10 mouse cellular contexts compared by ENCODE assay signal in genomic region chr9:117144057-117144723, GRCm38 (mm10).
A peak's percentile ranks its signal among the peaks of the same experiment; 100 is the strongest.
DNase-seq lines count a peak whose midpoint lies in the region; ATAC-seq and TF ChIP-seq lines count a peak whose summit lies in the region.
"Had no signal": no experiment of that assay in that cellular context is flagged by ENCODE, and none has a peak within 500 bp of the region (broad histone marks: within the 10 kb centered on the region; RNA-seq: fewer than 3 reads in every experiment).

No protein-coding gene starts in this region.

- H3K4me1 ChIP-seq in limb, embryonic 14.5 days (ENCODE audit: control insufficient read depth, insufficient read depth, low read length), result peaks cover 8% of the 10 kb centered on the region
- no peaks in the 10 kb centered on the region for H3K4me1 ChIP-seq in limb, embryonic 10.5 days
- H3K4me1 ChIP-seq: megakaryocyte, embryonic 14.5 days had no signal

- no peaks in the 10 kb centered on the region for H3K36me3 ChIP-seq in limb, embryonic 14.5 days (ENCODE audit: control insufficient read depth, insufficient read depth, low read length)
- no peaks in the 10 kb centered on the region; the same call in 1 of the 2 replicates for H3K36me3 ChIP-seq in limb, embryonic 10.5 days
- H3K36me3 ChIP-seq: hindbrain, embryonic 15.5 days had no signal

- intact Hi-C loops in left cerebral cortex, postnatal 14 days (cut with DNase I), result no loop called here

- no peaks in the 10 kb centered on the region for H3K9me3 ChIP-seq in limb, embryonic 14.5 days (ENCODE audit: control insufficient read depth, low read length)
- H3K9me3 ChIP-seq in limb, embryonic 10.5 days (replicated peaks), result no peaks in the 10 kb centered on the region
- H3K9me3 ChIP-seq: hindbrain, embryonic 15.5 days had no signal

- WGBS in limb, embryonic 14.5 days, result 60% methylated on average over 7 of the region's 7 CpGs
- WGBS in limb, embryonic 10.5 days, result 92% methylated on average over 7 of the region's 7 CpGs

- no peaks in the 10 kb centered on the region for H3K27me3 ChIP-seq in limb, embryonic 14.5 days (ENCODE audit: control insufficient read depth, insufficient read depth, low read length)
- H3K27me3 ChIP-seq in limb, embryonic 10.5 days (ENCODE audit: low read depth, poor library complexity, severe bottlenecking), result no peaks in the 10 kb centered on the region
- H3K27me3 ChIP-seq: hindbrain, embryonic 15.5 days; megakaryocyte, embryonic 14.5 days had no signal

- no peak overlapping the region for H3K9ac ChIP-seq in limb, embryonic 14.5 days (ENCODE audit: low read depth, low read length, severe bottlenecking)
- H3K9ac ChIP-seq: hindbrain, embryonic 15.5 days had no signal

- ATAC-seq in limb, embryonic 14.5 days (ENCODE audit: low FRiP score, low read depth), result no peak

- DNase-seq in frontal cortex, postnatal 36 days (ENCODE audit: low spot score in 2 of 2), result peak; percentile 16 to 35
- no peak for DNase-seq in frontal cortex, postnatal 10 days (ENCODE audit: low spot score in 2 of 2)
- peak; percentile 75 for DNase-seq in limb, embryonic 14.5 days (ENCODE audit: low spot score)
- DNase-seq in limb, embryonic 10.5 days (ENCODE audit: low spot score), result no peak
- DNase-seq in cerebellum, postnatal 36 days, result peak; percentile 20 to 28
- DNase-seq in left cerebral cortex, postnatal 14 days (ENCODE audit: low spot score in 2 of 2), result peak; percentile 14 to 26
- DNase-seq in thymus, postnatal 4 days, result no peak
- DNase-seq in testis, postnatal 14 days (ENCODE audit: low spot score), result no peak

- peak overlapping the region; percentile 52; the same call in 1 of the 2 replicates for H3K27ac ChIP-seq in limb, embryonic 14.5 days (replicated peaks; ENCODE audit: low read depth, low read length)
- no peak overlapping the region for H3K27ac ChIP-seq in limb, embryonic 10.5 days
- H3K27ac ChIP-seq: hindbrain, embryonic 15.5 days had no signal

- no peak overlapping the region for H3K4me2 ChIP-seq in limb, embryonic 14.5 days (replicated peaks; ENCODE audit: low read depth, low read length, severe bottlenecking)
- H3K4me2 ChIP-seq: hindbrain, embryonic 15.5 days had no signal

- no peak for TF ChIP-seq POLR2A in limb, embryonic 14.5 days (IDR thresholded peaks at IDR 0.05; ENCODE audit: borderline replicate concordance, extremely low read depth, insufficient read depth, insufficient read length)

- H3K4me3 ChIP-seq in limb, embryonic 14.5 days (replicated peaks; ENCODE audit: low read length), result no peak overlapping the region
- no peak overlapping the region for H3K4me3 ChIP-seq in limb, embryonic 10.5 days
- H3K4me3 ChIP-seq: hindbrain, embryonic 15.5 days; megakaryocyte, embryonic 14.5 days had no signal

Comparison
In these comparisons a context has a peak if more than half of its experiments do, and no peak if none do; other contexts are left out.
1. DNase-seq: peak in frontal cortex, postnatal 36 days (2 of 2), limb, embryonic 14.5 days (single experiment), cerebellum, postnatal 36 days (2 of 2) and left cerebral cortex, postnatal 14 days (2 of 2); none in frontal cortex, postnatal 10 days (0 of 2), limb, embryonic 10.5 days (single experiment), thymus, postnatal 4 days (single experiment) and testis, postnatal 14 days (single experiment).